Comparison of ENCODE assay signal across 8 mouse cellular contexts in the genomic region with DNA sequence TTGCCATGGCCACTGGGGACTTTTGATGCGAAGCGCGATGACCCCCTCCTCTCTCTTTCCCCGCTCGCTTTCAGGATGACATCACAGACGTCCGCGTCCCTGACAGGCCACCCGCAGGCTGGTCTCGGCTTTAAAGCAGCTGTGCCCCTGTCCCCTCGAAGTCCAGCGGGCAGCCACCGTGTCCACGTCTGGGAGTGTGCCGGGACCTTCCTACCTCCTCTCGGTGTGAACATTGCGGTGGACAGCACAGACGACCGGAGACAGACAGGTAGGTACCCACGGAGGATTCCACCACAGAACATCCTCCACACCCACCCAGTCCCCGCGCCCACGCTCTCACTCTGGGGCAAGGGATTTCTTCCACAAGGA. TPM values are rescaled to one million over a fixed set of nuclear protein-coding genes. Genes with fewer than 3 reads are reported as not detected.
DNase-seq lines count a peak whose midpoint lies in the region; ATAC-seq lines count a peak whose summit lies in the region.

No protein-coding gene starts in this region.

- WGBS in heart, embryonic 15.5 days = 4% methylated on average over 23 of the region's 23 CpGs
- 2% methylated on average over 23 of the region's 23 CpGs for WGBS in forebrain, embryonic 11.5 days

- H3K9me3 ChIP-seq in heart, embryonic 15.5 days (replicated peaks) = no peaks in the 10 kb centered on the region
- H3K9me3 ChIP-seq in forebrain, embryonic 11.5 days (ENCODE audit: control insufficient read depth, low read length) = no peaks in the 10 kb centered on the region

- no peak for DNase-seq in heart, adult 9 months (ENCODE audit: low spot score in 2 of 2)
- DNase-seq in Muller cell, postnatal 12 days (ENCODE audit: inconsistent ontology term) = peak; percentile 23
- peak; percentile 87 for DNase-seq in forebrain, embryonic 11.5 days (ENCODE audit: low spot score)
- peak; percentile 39 to 61 for DNase-seq in left cerebral cortex, postnatal 25 days (ENCODE audit: low spot score in 2 of 2)
- DNase-seq in right cerebral cortex, adult 18-20 months = peak; percentile 47
- DNase-seq in spleen, adult 12 weeks (ENCODE audit: low spot score) = no peak
- no peak for DNase-seq in urinary bladder, postnatal 25 days (ENCODE audit: low spot score)

- H3K36me3 ChIP-seq in heart, embryonic 15.5 days = no peaks in the 10 kb centered on the region
- no peaks in the 10 kb centered on the region; the same call in 1 of the 2 replicates for H3K36me3 ChIP-seq in forebrain, embryonic 11.5 days (ENCODE audit: control insufficient read depth, insufficient read depth, low read length)

- no peak overlapping the region for H3K9ac ChIP-seq in heart, embryonic 15.5 days
- H3K9ac ChIP-seq in forebrain, embryonic 11.5 days (ENCODE audit: low read length) = peak overlapping the region; percentile 69

- peaks cover 81% of the 10 kb centered on the region for H3K27me3 ChIP-seq in heart, embryonic 15.5 days
- H3K27me3 ChIP-seq in forebrain, embryonic 11.5 days (ENCODE audit: control insufficient read depth, insufficient read depth, low read length) = peaks cover 2% of the 10 kb centered on the region; the same call in 1 of the 2 replicates

- peaks cover 9% of the 10 kb centered on the region for H3K4me1 ChIP-seq in heart, embryonic 15.5 days (replicated peaks)
- H3K4me1 ChIP-seq in forebrain, embryonic 11.5 days (replicated peaks; ENCODE audit: control insufficient read depth, insufficient read depth, low read length) = peaks cover 29% of the 10 kb centered on the region

- no peak overlapping the region for H3K27ac ChIP-seq in heart, embryonic 15.5 days
- no peak overlapping the region; the same call in 1 of the 2 replicates for H3K27ac ChIP-seq in forebrain, embryonic 11.5 days (ENCODE audit: low read depth, low read length)

- peak overlapping the region; percentile 33; the same call in 1 of the 2 replicates for H3K4me2 ChIP-seq in heart, embryonic 15.5 days
- peak overlapping the region; percentile 57 for H3K4me2 ChIP-seq in forebrain, embryonic 11.5 days (ENCODE audit: low read depth, low read length, severe bottlenecking)

- no peak for ATAC-seq in heart, embryonic 15.5 days (replicated peaks; ENCODE audit: insufficient number of reproducible peaks, insufficient read depth, low FRiP score, low read depth)
- peak; percentile 72 for ATAC-seq in forebrain, embryonic 11.5 days (replicated peaks; ENCODE audit: low FRiP score)

- intact Hi-C loops in left cerebral cortex, postnatal 25 days (cut with DNase I) = loop anchor here (10.0 kb wide), 1 partner anchor 298 kb away; no protein-coding TSS in a partner anchor

- peak overlapping the region; percentile 27; the same call in 1 of the 2 replicates for H3K4me3 ChIP-seq in heart, embryonic 15.5 days
- peak overlapping the region; percentile 48 for H3K4me3 ChIP-seq in forebrain, embryonic 11.5 days (ENCODE audit: low read depth, low read length)

RNA-seq across cellular contexts. Expression of gene Aen, which starts 13.2 kb away (rescaled TPM):
- 26.8 and 32.9 TPM in 2 replicates for polyA plus RNA-seq in heart, embryonic 15.5 days (2015; fragmentation: Nextera tagmentation; extraction: Ambion mirVana)
- polyA plus RNA-seq in forebrain, embryonic 11.5 days (2014; fragmentation: Nextera tagmentation; extraction: Ambion mirVana) = 54.2 and 65.4 TPM in 2 replicates
- 10 to 100 TPM; 20.3 to 21.5 TPM for total RNA-seq in left cerebral cortex, postnatal 25 days (2021)

RNA-seq across cellular contexts. Expression of gene Isg20, which starts 30.8 kb away (rescaled TPM):
- 12.7 and 18.3 TPM in 2 replicates for polyA plus RNA-seq in heart, embryonic 15.5 days (2015; fragmentation: Nextera tagmentation; extraction: Ambion mirVana)
- 0.39 and 0.51 TPM in 2 replicates for polyA plus RNA-seq in forebrain, embryonic 11.5 days (2014; fragmentation: Nextera tagmentation; extraction: Ambion mirVana)
- total RNA-seq in left cerebral cortex, postnatal 25 days (2021) = 1 to 10 TPM in 1 of 2 experiments, under 1 TPM in 1; 0.44 to 1.4 TPM

RNA-seq across cellular contexts. Expression of gene Det1, which starts 35.4 kb away (rescaled TPM):
- 9.5 and 12.5 TPM in 2 replicates for polyA plus RNA-seq in heart, embryonic 15.5 days (2015; fragmentation: Nextera tagmentation; extraction: Ambion mirVana)
- 24.3 and 24.8 TPM in 2 replicates for polyA plus RNA-seq in forebrain, embryonic 11.5 days (2014; fragmentation: Nextera tagmentation; extraction: Ambion mirVana)
- 1 to 10 TPM; 5.4 to 5.9 TPM for total RNA-seq in left cerebral cortex, postnatal 25 days (2021)

Comparison
In these comparisons a context has a peak if more than half of its experiments do, and no peak if none do; other contexts are left out.
1. DNase-seq: peak in Muller cell, postnatal 12 days (single experiment), forebrain, embryonic 11.5 days (single experiment), left cerebral cortex, postnatal 25 days (2 of 2) and right cerebral cortex, adult 18-20 months (single experiment); none in heart, adult 9 months (0 of 2), spleen, adult 12 weeks (single experiment) and urinary bladder, postnatal 25 days (single experiment).